Mouse (Mus musculus) MEL (cell line): ENCODE data around the gene Mtx1. TPM values are rescaled to one million over a fixed set of nuclear protein-coding genes. Genes with fewer than 3 reads are reported as not detected.

ENCODE experiments used
- DNase-seq: peaks from one replicate; pipeline ENCODE4 v3.0.0; 2011; ENCODE audit warnings: low read depth, low spot score
- H3K27ac ChIP-seq: 2 replicates; pipeline ENCODE4 v1.5.1; 2012; ENCODE audit warnings: low read depth, mild to moderate bottlenecking, control low read depth, low read length, moderate library complexity; ENCODE audit not compliant: control insufficient read depth
- H3K27me3 ChIP-seq, 2 experiments: fragments of 150-350 bp in 1 of 2; sonication (generic) in 1 of 2; 2 replicates each; pipeline ENCODE4 v1.6.1; 2012; ENCODE audit warnings: low read length in 2 of 2, mild to moderate bottlenecking in 2 of 2, improper control_type of control experiment in 1 of 2, moderate library complexity in 1 of 2; ENCODE audit not compliant: insufficient read depth in 2 of 2, control insufficient read depth in 1 of 2
- H3K36me3 ChIP-seq, 2 experiments: 2 replicates each; pipeline ENCODE4 v1.6.1; 2012 to 2014; ENCODE audit warnings: low read length in 2 of 2, improper control_type of control experiment in 1 of 2, inconsistent platforms in 1 of 2, mild to moderate bottlenecking in 1 of 2; ENCODE audit not compliant: insufficient read depth in 2 of 2, control insufficient read depth in 1 of 2
- H3K4me1 ChIP-seq, 2 experiments: fragments of 150-350 bp in 1 of 2; sonication (generic) in 1 of 2; 2 replicates each; pipeline ENCODE4 v1.6.1; 2012; ENCODE audit warnings: low read length in 2 of 2, improper control_type of control experiment in 1 of 2, mild to moderate bottlenecking in 1 of 2; ENCODE audit not compliant: insufficient read depth in 2 of 2, control insufficient read depth in 1 of 2
- H3K4me3 ChIP-seq, 2 experiments: fragments of 150-350 bp in 1 of 2; sonication (generic) in 1 of 2; 2 replicates each; pipeline ENCODE4 v1.5.1; 2012; ENCODE audit warnings: low read depth in 2 of 2, low read length in 2 of 2, mild to moderate bottlenecking in 2 of 2, moderate library complexity in 2 of 2, control low read depth in 1 of 2, improper control_type of control experiment in 1 of 2; ENCODE audit not compliant: control insufficient read depth in 1 of 2, insufficient read depth in 1 of 2
- H3K79me2 ChIP-seq: 2 replicates; pipeline ENCODE4 v1.6.1; 2012; ENCODE audit warnings: mild to moderate bottlenecking, low read length, moderate library complexity; ENCODE audit not compliant: control insufficient read depth, poor library complexity, insufficient read depth
- H3K9ac ChIP-seq: 2 replicates; pipeline ENCODE4 v1.6.1; 2012; ENCODE audit warnings: low read depth, mild to moderate bottlenecking, control low read depth, low read length, moderate library complexity; ENCODE audit not compliant: control insufficient read depth, poor library complexity, severe bottlenecking
- H3K9me3 ChIP-seq: fragments of 150-350 bp; sonication (generic); replicated peaks from 2 replicates; pipeline ENCODE4 v1.6.1; 2012; ENCODE audit warnings: mild to moderate bottlenecking, low read length, improper control_type of control experiment, moderate library complexity; ENCODE audit not compliant: insufficient read depth
- CHD1 ChIP-seq: IDR thresholded peaks from 2 replicates; pipeline ENCODE4 v1.6.1; 2012; ENCODE audit warnings: low read depth, mild to moderate bottlenecking, inconsistent platforms, low read length, improper control_type of control experiment
- CHD2 ChIP-seq: IDR thresholded peaks from 2 replicates; pipeline ENCODE4 v1.6.1; 2011; ENCODE audit warnings: low read length, improper control_type of control experiment
- CTCF ChIP-seq, 3 experiments: IDR thresholded peaks in 2 of 3; conservative IDR thresholded peaks in 1 of 3; 2 replicates each; pipeline ENCODE4 v1.5.1; 2011 to 2012; ENCODE audit warnings: low read length in 3 of 3, low read depth in 2 of 3, mild to moderate bottlenecking in 2 of 3, improper control_type of control experiment in 1 of 3, inconsistent platforms in 1 of 3, mixed read lengths in 1 of 3, moderate library complexity in 1 of 3; ENCODE audit not compliant: control insufficient read depth in 1 of 3, insufficient read depth in 1 of 3, poor library complexity in 1 of 3, severe bottlenecking in 1 of 3
- GATA1 ChIP-seq: IDR thresholded peaks from 2 replicates; pipeline ENCODE4 v1.6.1; 2011; ENCODE audit warnings: low read depth, low read length, improper control_type of control experiment
- MAFK ChIP-seq: IDR thresholded peaks from 2 replicates; pipeline ENCODE4 v1.6.1; 2011; ENCODE audit warnings: low read depth, mild to moderate bottlenecking, low read length, improper control_type of control experiment, borderline replicate concordance
- MYC ChIP-seq: IDR thresholded peaks from 2 replicates; pipeline ENCODE4 v1.6.1; 2011; ENCODE audit warnings: low read depth, mild to moderate bottlenecking, low read length, improper control_type of control experiment, moderate library complexity
- NELFE ChIP-seq: IDR thresholded peaks from 2 replicates; pipeline ENCODE4 v1.6.1; 2011; ENCODE audit warnings: low read depth, low read length, improper control_type of control experiment
- RAD21 ChIP-seq: IDR thresholded peaks from 2 replicates; pipeline ENCODE4 v1.6.1; 2011; ENCODE audit warnings: mild to moderate bottlenecking, low read depth, low read length, improper control_type of control experiment
- RCOR1 ChIP-seq: IDR thresholded peaks from 2 replicates; pipeline ENCODE4 v1.6.1; 2012; ENCODE audit warnings: low read depth, mild to moderate bottlenecking, inconsistent platforms, low read length, improper control_type of control experiment
- SIN3A ChIP-seq: IDR thresholded peaks from 2 replicates; pipeline ENCODE4 v1.6.1; 2012; ENCODE audit warnings: low read length, improper control_type of control experiment, inconsistent platforms
- TAL1 ChIP-seq: IDR thresholded peaks from 2 replicates; pipeline ENCODE4 v1.6.1; 2012; ENCODE audit warnings: mild to moderate bottlenecking, inconsistent platforms, low read length, moderate library complexity, mixed read lengths
- UBTF ChIP-seq: IDR thresholded peaks from 2 replicates; pipeline ENCODE4 v1.6.1; 2012; ENCODE audit warnings: low read depth, mild to moderate bottlenecking, inconsistent platforms, low read length, improper control_type of control experiment, moderate library complexity, borderline replicate concordance; ENCODE audit not compliant: insufficient read depth
- USF2 ChIP-seq, 2 experiments: IDR thresholded peaks; 2 replicates each; pipeline ENCODE4 v1.6.1; 2011 to 2012; ENCODE audit warnings: improper control_type of control experiment in 2 of 2, low read length in 2 of 2, borderline replicate concordance in 1 of 2, inconsistent platforms in 1 of 2, low read depth in 1 of 2, mild to moderate bottlenecking in 1 of 2; ENCODE audit not compliant: insufficient read depth in 1 of 2
- ZKSCAN1 ChIP-seq: IDR thresholded peaks from 2 replicates; pipeline ENCODE4 v1.6.1; 2012; ENCODE audit warnings: low read depth, mild to moderate bottlenecking, inconsistent platforms, low read length, improper control_type of control experiment, moderate library complexity
- ZMIZ1 ChIP-seq: IDR thresholded peaks from 2 replicates; pipeline ENCODE4 v1.6.1; 2012; ENCODE audit warnings: low read depth, mild to moderate bottlenecking, inconsistent platforms, low read length, improper control_type of control experiment, moderate library complexity
- ZNF384 ChIP-seq: IDR thresholded peaks from 2 replicates; pipeline ENCODE4 v1.6.1; 2012; ENCODE audit warnings: low read depth, mild to moderate bottlenecking, inconsistent platforms, low read length, improper control_type of control experiment
- polyA plus RNA-seq, 2 experiments: library from polyadenylated mRNA; stranded (reverse) in 1 of 2; unstranded in 1 of 2; fragments of >175 nt in 1 of 2; fragments of >200 nt in 1 of 2; gene quantifications; 2 replicates each; pipeline versions ENCODE4 v1.2.1 to v1.2.4; 2012; ENCODE audit warnings: low replicate concordance in 2 of 2, low read depth in 1 of 2; ENCODE audit not compliant: insufficient read length in 2 of 2, insufficient read depth in 1 of 2, missing spikeins in 1 of 2
- total RNA-seq: library from RNA; depleted of rRNA; stranded (reverse); fragments of 300-350 nt; gene quantifications from 2 replicates; pipeline ENCODE4 v1.2.3, GENCODE M21; 2012

Gene Mtx1
- total and polyA plus RNA-seq, 3 experiments, result 314 to 369 TPM; not detected in 1

DNA sequence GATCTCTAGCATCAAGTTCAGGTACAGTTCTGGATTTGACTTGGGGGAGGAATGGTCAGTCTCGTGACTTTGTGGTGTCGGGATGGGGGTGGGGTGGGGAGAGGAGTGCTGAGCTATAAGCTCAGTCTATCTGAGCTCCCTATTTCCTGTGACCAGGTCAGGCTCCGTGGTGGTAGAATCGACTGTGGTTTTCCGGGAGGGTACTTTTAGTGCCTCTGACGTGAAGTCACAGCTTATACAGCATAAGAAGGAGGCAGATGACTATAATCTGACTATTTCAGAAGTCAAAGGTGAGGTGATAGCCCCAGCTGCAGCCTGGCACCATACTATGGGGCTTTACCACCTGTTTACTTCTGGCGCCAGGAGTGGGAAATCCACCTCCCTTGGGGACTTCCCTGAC lies 4.5 kb upstream of the Mtx1 start:
- peaks cover 7 to 26% of the 10 kb centered on the region in 2 experiments for H3K4me1 ChIP-seq

DNA sequence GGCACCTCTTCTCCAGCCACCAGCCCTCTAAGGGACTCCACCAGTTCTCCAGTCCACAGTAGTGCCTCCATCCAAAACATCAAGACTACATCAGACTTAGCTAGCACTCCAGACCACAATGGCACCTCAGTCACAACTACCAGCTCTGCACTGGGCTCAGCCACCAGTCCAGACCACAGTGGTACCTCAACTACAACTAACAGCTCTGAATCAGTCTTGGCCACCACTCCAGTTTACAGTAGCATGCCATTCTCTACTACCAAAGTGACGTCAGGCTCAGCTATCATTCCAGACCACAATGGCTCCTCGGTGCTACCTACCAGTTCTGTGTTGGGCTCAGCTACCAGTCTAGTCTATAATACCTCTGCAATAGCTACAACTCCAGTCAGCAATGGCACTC lies 3.7 kb upstream of the Mtx1 start:
- Histone ChIP-seq H3K9ac (no peak overlapping the region), H3K9me3 (no peaks in the 10 kb centered on the region), H3K79me2 (no peaks in the 10 kb centered on the region), H3K4me3 (no peak overlapping the region), H3K27ac (no peak overlapping the region), H3K27me3 (no peaks in the 10 kb centered on the region), H3K36me3 (peaks cover 0 to 14% of the 10 kb centered on the region in 2 experiments; a peak in 2 of 4 replicates), H3K4me1 (peaks cover 7 to 26% of the 10 kb centered on the region in 2 experiments)
- TF ChIP-seq ZMIZ1, result no peak
- no peak for TF ChIP-seq MAFK
- DNase-seq, result no peak

More for the DNA sequence above, 4.5 kb upstream of the Mtx1 start:
- Histone ChIP-seq H3K9ac (no peak overlapping the region), H3K36me3 (peaks cover 0 to 14% of the 10 kb centered on the region in 2 experiments; a peak in 2 of 4 replicates), H3K27me3 (no peaks in the 10 kb centered on the region), H3K27ac (no peak overlapping the region), H3K79me2 (no peaks in the 10 kb centered on the region), H3K4me3 (no peak overlapping the region), H3K9me3 (no peaks in the 10 kb centered on the region)
- TF ChIP-seq MYC (no peak), NELFE (no peak), GATA1 (no peak), MAFK (no peak), RAD21 (no peak), UBTF (no peak), TAL1 (no peak), CTCF (IDR thresholded peaks at IDR 0.05 in 2 of 3, conservative IDR thresholded peaks at IDR 0.05 in 1 of 3; ENCODE audit: control insufficient read depth in 1 of 3, insufficient read depth in 1 of 3, low read depth in 2 of 3, low read length in 3 of 3, poor library complexity in 1 of 3, severe bottlenecking in 1 of 3) (no peak), ZNF384 (no peak), CHD1 (no peak), ZKSCAN1 (no peak), RCOR1 (no peak), USF2 (IDR thresholded peaks at IDR 0.05; ENCODE audit: borderline replicate concordance in 1 of 2, insufficient read depth in 1 of 2, low read depth in 1 of 2, low read length in 2 of 2) (no peak)
- DNase-seq, result no peak

DNA sequence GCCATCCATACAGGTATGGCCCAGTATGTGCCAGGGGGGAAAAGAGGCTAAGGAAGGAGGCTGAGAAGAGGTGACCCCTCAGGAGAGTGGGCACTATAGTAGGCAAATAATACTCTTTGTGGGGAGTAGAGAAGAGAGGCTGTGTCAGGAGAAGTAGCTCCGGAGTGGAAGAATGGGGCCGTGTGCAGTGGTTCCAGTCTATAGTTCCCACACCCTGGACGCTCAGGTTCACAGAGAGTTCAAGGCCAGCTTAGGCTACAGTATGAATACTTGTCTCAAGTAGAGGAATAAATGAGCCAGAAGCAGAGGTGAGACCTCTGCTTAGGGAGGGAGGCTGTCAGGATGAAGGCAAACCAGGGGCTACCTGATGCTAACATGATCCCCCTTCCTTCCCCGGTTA lies 2.4 kb upstream of the Mtx1 start:
- Histone ChIP-seq H3K27ac (no peak overlapping the region), H3K27me3 (no peaks in the 10 kb centered on the region), H3K79me2 (no peaks in the 10 kb centered on the region), H3K9ac (no peak overlapping the region), H3K36me3 (peaks cover 0 to 14% of the 10 kb centered on the region in 2 experiments; a peak in 2 of 4 replicates), H3K9me3 (no peaks in the 10 kb centered on the region), H3K4me3 (no peak overlapping the region), H3K4me1 (peaks cover 7 to 23% of the 10 kb centered on the region in 2 experiments)
- no peak for DNase-seq
- no peak for TF ChIP-seq CHD2
- no peak for TF ChIP-seq SIN3A
